Mouse (Mus musculus): ENCODE data around the gene Gabarap. TPM values are rescaled to one million over a fixed set of nuclear protein-coding genes. Genes with fewer than 3 reads are reported as not detected.

Gene Gabarap
- polyA plus RNA-seq, 1 experiment from 2014 or later, result 331 TPM

GRCm38 (mm10) chr11:69956218-69956617 is 34.7 kb upstream of the Gabarap start:
- Histone ChIP-seq H3K36me3 (replicated peaks) (no peaks in the 10 kb centered on the region), H3K27me3 (replicated peaks; ENCODE audit: low read depth, poor library complexity, severe bottlenecking) (peaks cover 10% of the 10 kb centered on the region), H3K9me3 (no peaks in the 10 kb centered on the region), H3K4me3 (no peak overlapping the region), H3K27ac (replicated peaks) (no peak overlapping the region), H3K4me1 (no peaks in the 10 kb centered on the region)
- DNase-seq (ENCODE audit: low spot score), result no peak
- WGBS, result 83% methylated on average over 1 of the region's 1 CpGs

- WGBS, result 25% methylated on average over 5 of the region's 5 CpGs
- no peak overlapping the region for H3K4me3 ChIP-seq
- H3K4me1 ChIP-seq, result peaks cover 6% of the 10 kb centered on the region
- H3K36me3 ChIP-seq (replicated peaks), result no peaks in the 10 kb centered on the region
- H3K27ac ChIP-seq (replicated peaks), result no peak overlapping the region
- no peaks in the 10 kb centered on the region for H3K9me3 ChIP-seq
- DNase-seq (ENCODE audit: low spot score), result no peak
- H3K27me3 ChIP-seq (replicated peaks; ENCODE audit: low read depth, poor library complexity, severe bottlenecking), result peaks cover 46% of the 10 kb centered on the region
Observed at GRCm38 (mm10) chr11:69960616-69961015, 30.3 kb upstream of the Gabarap start.

- 59% methylated on average over 5 of the region's 5 CpGs for WGBS
- H3K27ac ChIP-seq (replicated peaks), result no peak overlapping the region
- no peak overlapping the region for H3K4me3 ChIP-seq
- H3K27me3 ChIP-seq (replicated peaks; ENCODE audit: low read depth, poor library complexity, severe bottlenecking), result peaks cover 59% of the 10 kb centered on the region
- no peak for DNase-seq (ENCODE audit: low spot score)
- H3K36me3 ChIP-seq (replicated peaks), result no peaks in the 10 kb centered on the region
- no peaks in the 10 kb centered on the region for H3K9me3 ChIP-seq
- peaks cover 17% of the 10 kb centered on the region for H3K4me1 ChIP-seq
Observed at GRCm38 (mm10) chr11:69961841-69962240, 29.1 kb upstream of the Gabarap start.

GRCm38 (mm10) chr11:69964650-69965270 is 26.2 kb upstream of the Gabarap start, which contains the start of gene Cldn7:
Gene Cldn7, plus strand, starts transcription at chr11:69964779.
- peaks cover 78% of the 10 kb centered on the region for H3K27me3 ChIP-seq (replicated peaks; ENCODE audit: low read depth, poor library complexity, severe bottlenecking)
- peak; percentile 30 for DNase-seq (ENCODE audit: low spot score)
- H3K36me3 ChIP-seq (replicated peaks), result peaks cover 25% of the 10 kb centered on the region
- peaks cover 19% of the 10 kb centered on the region for H3K4me1 ChIP-seq
- peak within 1 kb of the TSS; percentile 56 for H3K4me3 ChIP-seq
- no peaks in the 10 kb centered on the region for H3K9me3 ChIP-seq
- 10% methylated on average over 24 of the region's 24 CpGs for WGBS
- H3K27ac ChIP-seq (replicated peaks), result peak within 1 kb of the TSS; percentile 76

- H3K27ac ChIP-seq (replicated peaks), result peak overlapping the region; percentile 76
- DNase-seq (ENCODE audit: low spot score), result peak; percentile 66
Observed at GRCm38 (mm10) chr11:69965271-69966005, 25.5 kb upstream of the Gabarap start.

GRCm38 (mm10) chr11:69966006-69966859 is 24.7 kb upstream of the Gabarap start:
- Histone ChIP-seq H3K27ac (replicated peaks) (peak overlapping the region; percentile 76), H3K4me1 (peaks cover 19% of the 10 kb centered on the region), H3K9me3 (no peaks in the 10 kb centered on the region), H3K36me3 (replicated peaks) (peaks cover 36% of the 10 kb centered on the region), H3K4me3 (peak overlapping the region; percentile 56), H3K27me3 (replicated peaks; ENCODE audit: low read depth, poor library complexity, severe bottlenecking) (peaks cover 75% of the 10 kb centered on the region)
- peak; percentile 72 for DNase-seq (ENCODE audit: low spot score)
- 2% methylated on average over 59 of the region's 59 CpGs for WGBS

More at GRCm38 (mm10) chr11:69965271-69966005, 25.5 kb upstream of the Gabarap start:
- peak overlapping the region; percentile 56 for H3K4me3 ChIP-seq
- WGBS, result 2% methylated on average over 49 of the region's 49 CpGs
- peaks cover 78% of the 10 kb centered on the region for H3K27me3 ChIP-seq (replicated peaks; ENCODE audit: low read depth, poor library complexity, severe bottlenecking)
- no peaks in the 10 kb centered on the region for H3K9me3 ChIP-seq
- H3K4me1 ChIP-seq, result peaks cover 19% of the 10 kb centered on the region
- peaks cover 32% of the 10 kb centered on the region for H3K36me3 ChIP-seq (replicated peaks)

GRCm38 (mm10) chr11:69966860-69967517 is 24.0 kb upstream of the Gabarap start:
- H3K4me3 ChIP-seq, result peak overlapping the region; percentile 56
- peaks cover 68% of the 10 kb centered on the region for H3K27me3 ChIP-seq (replicated peaks; ENCODE audit: low read depth, poor library complexity, severe bottlenecking)
- H3K27ac ChIP-seq (replicated peaks), result peak overlapping the region; percentile 76
- peaks cover 44% of the 10 kb centered on the region for H3K36me3 ChIP-seq (replicated peaks)
- no peak for DNase-seq (ENCODE audit: low spot score)
- no peaks in the 10 kb centered on the region for H3K9me3 ChIP-seq
- WGBS, result 39% methylated on average over 17 of the region's 17 CpGs
- H3K4me1 ChIP-seq, result peaks cover 19% of the 10 kb centered on the region

- no peaks in the 10 kb centered on the region for H3K9me3 ChIP-seq
- DNase-seq (ENCODE audit: low spot score), result no peak
- no peak overlapping the region for H3K27ac ChIP-seq (replicated peaks)
- H3K27me3 ChIP-seq (replicated peaks; ENCODE audit: low read depth, poor library complexity, severe bottlenecking), result peaks cover 50% of the 10 kb centered on the region
- peaks cover 19% of the 10 kb centered on the region for H3K4me1 ChIP-seq
- 89% methylated on average over 4 of the region's 4 CpGs for WGBS
- H3K4me3 ChIP-seq, result no peak overlapping the region
- peaks cover 62% of the 10 kb centered on the region for H3K36me3 ChIP-seq (replicated peaks)
Observed at GRCm38 (mm10) chr11:69968793-69969192, 22.1 kb upstream of the Gabarap start.

GRCm38 (mm10) chr11:69970222-69970621 is 20.7 kb upstream of the Gabarap start:
- WGBS, result 84% methylated on average over 6 of the region's 6 CpGs
- DNase-seq (ENCODE audit: low spot score), result no peak
- peaks cover 76% of the 10 kb centered on the region for H3K36me3 ChIP-seq (replicated peaks)
- H3K27me3 ChIP-seq (replicated peaks; ENCODE audit: low read depth, poor library complexity, severe bottlenecking), result peaks cover 36% of the 10 kb centered on the region
- no peaks in the 10 kb centered on the region for H3K9me3 ChIP-seq
- no peak overlapping the region for H3K27ac ChIP-seq (replicated peaks)
- H3K4me1 ChIP-seq, result peaks cover 17% of the 10 kb centered on the region
- no peak overlapping the region for H3K4me3 ChIP-seq

GRCm38 (mm10) chr11:69970775-69971174 is 20.2 kb upstream of the Gabarap start:
- Histone ChIP-seq H3K9me3 (no peaks in the 10 kb centered on the region), H3K4me3 (no peak overlapping the region), H3K27me3 (replicated peaks; ENCODE audit: low read depth, poor library complexity, severe bottlenecking) (peaks cover 30% of the 10 kb centered on the region), H3K27ac (replicated peaks) (no peak overlapping the region), H3K36me3 (replicated peaks) (peaks cover 81% of the 10 kb centered on the region), H3K4me1 (peaks cover 13% of the 10 kb centered on the region)
- no peak for DNase-seq (ENCODE audit: low spot score)
- WGBS, result 83% methylated on average over 3 of the region's 3 CpGs

GRCm38 (mm10) chr11:69974907-69975306 is 16.0 kb upstream of the Gabarap start:
- no peak for DNase-seq (ENCODE audit: low spot score)
- Histone ChIP-seq H3K36me3 (replicated peaks) (peaks cover 87% of the 10 kb centered on the region), H3K9me3 (no peaks in the 10 kb centered on the region), H3K4me3 (no peak overlapping the region), H3K27ac (replicated peaks) (no peak overlapping the region), H3K27me3 (replicated peaks; ENCODE audit: low read depth, poor library complexity, severe bottlenecking) (no peaks in the 10 kb centered on the region), H3K4me1 (peaks cover 11% of the 10 kb centered on the region)
- 97% methylated on average over 2 of the region's 2 CpGs for WGBS

- no peak for DNase-seq (ENCODE audit: low spot score)
- Histone ChIP-seq H3K27ac (replicated peaks) (no peak overlapping the region), H3K27me3 (replicated peaks; ENCODE audit: low read depth, poor library complexity, severe bottlenecking) (no peaks in the 10 kb centered on the region), H3K36me3 (replicated peaks) (peaks cover 77% of the 10 kb centered on the region), H3K9me3 (no peaks in the 10 kb centered on the region), H3K4me1 (peaks cover 11% of the 10 kb centered on the region), H3K4me3 (no peak overlapping the region)
- whole genome bisulfite sequencing, result 85% methylated on average over 4 of the region's 4 CpGs
Observed at GRCm38 (mm10) chr11:69976271-69976670, 14.7 kb upstream of the Gabarap start.
